ENCODE assay signal across 9 mouse cellular contexts in genomic region chr14:7853691-7854090, GRCm38 (mm10). TPM values are rescaled to one million over a fixed set of nuclear protein-coding genes. Genes with fewer than 3 reads are reported as not detected.
DNase-seq lines count a peak whose midpoint lies in the region; ATAC-seq and TF ChIP-seq lines count a peak whose summit lies in the region.
"Had no signal": no experiment of that assay in that cellular context is flagged by ENCODE, and none has a peak within 500 bp of the region (broad histone marks: within the 10 kb centered on the region; RNA-seq: fewer than 3 reads in every experiment).

No protein-coding gene starts in this region.

- H3K36me3 ChIP-seq in ES-E14 (ENCODE audit: control insufficient read depth, insufficient read depth, low read length, poor library complexity, severe bottlenecking) = no peaks in the 10 kb centered on the region; the same call in 1 of the 2 replicates
- H3K36me3 ChIP-seq: limb, embryonic 12.5 days had no signal

- intact Hi-C loops in left cerebral cortex, postnatal 25 days (cut with DNase I) = loop anchor here (2.0 kb wide), 1 partner anchor 35 kb away; no protein-coding TSS in a partner anchor

- no peaks in the 10 kb centered on the region for H3K9me3 ChIP-seq in ES-E14 (ENCODE audit: control insufficient read depth, insufficient read depth, low read depth, low read length)
- H3K9me3 ChIP-seq: limb, embryonic 12.5 days had no signal

- in situ Hi-C loops in ES-E14 (cut with MboI; ENCODE audit: low sequenced_read_pairs in 2 of 2, unreplicated experiment in 2 of 2) = no loop called here

- DNase-seq in ES-E14 (ENCODE audit: low read depth, low spot score) = no peak
- DNase-seq in adrenal gland, adult 2 months = peak; percentile 80
- peak; percentile 46 to 71 for DNase-seq in heart, adult 18-20 months
- peak; percentile 50 to 59 for DNase-seq in kidney, adult 8-10 months
- DNase-seq in lung, postnatal 14 days = peak; percentile 20
- no peak for DNase-seq in left cerebral cortex, postnatal 25 days (ENCODE audit: low spot score in 2 of 2)

- peaks cover 7 to 31% of the 10 kb centered on the region in 2 experiments; a peak in 3 of 4 replicates for H3K4me1 ChIP-seq in ES-E14 (ENCODE audit: control insufficient read depth in 2 of 2, insufficient read depth in 2 of 2, low read length in 2 of 2, poor library complexity in 1 of 2)

- H3K27ac ChIP-seq in ES-E14 (ENCODE audit: insufficient read depth, low read depth, low read length, poor library complexity, severe bottlenecking) = 0 out of 2 replicates have a peak overlapping the region, but pooled peaks have one; percentile 12
- H3K27ac ChIP-seq: limb, embryonic 12.5 days had no signal

- H3K4me3 ChIP-seq in ES-E14 (ENCODE audit: insufficient read depth in 1 of 2, low read depth in 1 of 2, low read length in 2 of 2, poor library complexity in 1 of 2, severe bottlenecking in 1 of 2) = no peak overlapping the region
- H3K4me3 ChIP-seq: limb, embryonic 12.5 days had no signal

- H3K9ac ChIP-seq in ES-E14 (ENCODE audit: insufficient read depth, low read depth, low read length, poor library complexity, severe bottlenecking) = no peak overlapping the region
- H3K9ac ChIP-seq: limb, embryonic 12.5 days had no signal

- no peak for ATAC-seq in granulocyte monocyte progenitor cell, adult 5-6 weeks (replicated peaks; ENCODE audit: poor library complexity, severe bottlenecking)
- ATAC-seq in megakaryocyte-erythroid progenitor cell, adult 5-6 weeks (replicated peaks; ENCODE audit: low FRiP score, low TSS enrichment, poor library complexity, severe bottlenecking) = no peak

TF ChIP-seq in ES-E14, 5 proteins besides CTCF, POLR2A, EP300 and RAD21:
- no peak for TF ChIP-seq HCFC1 (IDR thresholded peaks at IDR 0.05; ENCODE audit: borderline replicate concordance, insufficient read depth, low read length)
- TF ChIP-seq CHD2 (IDR thresholded peaks at IDR 0.05; ENCODE audit: low read depth, low read length) = no peak
- TF ChIP-seq ZC3H11A (IDR thresholded peaks at IDR 0.05; ENCODE audit: borderline replicate concordance, low read depth, low read length) = no peak
- TF ChIP-seq ZNF384 (IDR thresholded peaks at IDR 0.05; ENCODE audit: low read depth, low read length) = no peak
- TF ChIP-seq MAFK (IDR thresholded peaks at IDR 0.05; ENCODE audit: insufficient read depth, low read depth, low read length) = no peak

RNA-seq across cellular contexts. Expression of gene Flnb, which starts 35.9 kb away (rescaled TPM):
- 350 and 387 TPM in 2 replicates for total RNA-seq in ES-E14 (2012; rRNA removed)
- total RNA-seq in adrenal gland, adult 2 months (2021) = 10 to 100 TPM; 40.8 to 44.9 TPM
- 8.8 and 8.9 TPM in 2 replicates for polyA plus RNA-seq in adrenal gland, adult 2 months (2012; rRNA removed)
- total RNA-seq in heart, adult 18-20 months (2021) = 10 to 100 TPM; 21.8 to 22.6 TPM
- total RNA-seq in granulocyte monocyte progenitor cell, adult 5-6 weeks (2014; fragmentation: Nextera tagmentation) = 26.3 and 30.2 TPM in 2 replicates
- total RNA-seq in granulocyte monocyte progenitor cell, adult 5-6 weeks (2017) = 18.7 and 20.8 TPM in 2 replicates
- 10 to 100 TPM; 30.6 to 44.1 TPM for total RNA-seq in left cerebral cortex, postnatal 25 days (2021)
- 0.76 and 1.5 TPM in 2 replicates for total RNA-seq in megakaryocyte-erythroid progenitor cell, adult 5-6 weeks (2014; fragmentation: Nextera tagmentation)
- total RNA-seq in megakaryocyte-erythroid progenitor cell, adult 5-6 weeks (2017) = 1.3 and 1.9 TPM in 2 replicates

Comparison
In these comparisons a context has a peak if more than half of its experiments do, and no peak if none do; other contexts are left out.
1. DNase-seq: peak in adrenal gland, adult 2 months (single experiment), heart, adult 18-20 months (2 of 2), kidney, adult 8-10 months (2 of 2) and lung, postnatal 14 days (single experiment); none in ES-E14 (single experiment) and left cerebral cortex, postnatal 25 days (0 of 2).
2. RNA of gene Flnb, which starts 35.9 kb away (total RNA-seq): 350 to 387 TPM in ES-E14, 40.8 to 44.9 TPM in adrenal gland, adult 2 months, 30.6 to 44.1 TPM in left cerebral cortex, postnatal 25 days, 18.7 to 30.2 TPM in granulocyte monocyte progenitor cell, adult 5-6 weeks and 21.8 to 22.6 TPM in heart, adult 18-20 months; 0.76 to 1.9 TPM in megakaryocyte-erythroid progenitor cell, adult 5-6 weeks; every median in the first group is over 4 times any median in the second.